Mouse (Mus musculus) heart, postnatal 0 days (tissue): ENCODE measurements around the gene Zcchc24.

Experiments used
- CTCF ChIP-seq: IDR thresholded peaks from 2 replicates; pipeline ENCODE4 v1.5.1; 2016; ENCODE audit warnings: antibody characterized with exemption, control low read depth, low read depth
- EP300 ChIP-seq: IDR thresholded peaks from 2 replicates; pipeline ENCODE4 v1.6.1; 2016; ENCODE audit warnings: antibody characterized with exemption, low read depth

GRCm38 (mm10) chr14:25710073-25710472, 58.8 kb downstream of the Zcchc24 start:
- no peak for TF ChIP-seq CTCF
- TF ChIP-seq EP300, result no peak
